Comparison of ENCODE assay signal across 18 mouse cellular contexts in genomic region chr14:34591741-34592535, GRCm38 (mm10). TPM values are rescaled to one million over a fixed set of nuclear protein-coding genes. Genes with fewer than 3 reads are reported as not detected.
A peak's percentile ranks its signal among the peaks of the same experiment; 100 is the strongest.
DNase-seq lines count a peak whose midpoint lies in the region; ATAC-seq and TF ChIP-seq lines count a peak whose summit lies in the region.
"Had no signal": no experiment of that assay in that cellular context is flagged by ENCODE, and none has a peak within 500 bp of the region (broad histone marks: within the 10 kb centered on the region; RNA-seq: fewer than 3 reads in every experiment).

No protein-coding gene starts in this region.

- H3K4me1 ChIP-seq in lung, embryonic 14.5 days (ENCODE audit: insufficient read depth) = no peaks in the 10 kb centered on the region
- peaks cover 77% of the 10 kb centered on the region for H3K4me1 ChIP-seq in heart, embryonic 13.5 days
- H3K4me1 ChIP-seq: forebrain, embryonic 15.5 days; neural tube, embryonic 15.5 days; stomach, embryonic 15.5 days had no signal

- no peak overlapping the region for H3K9ac ChIP-seq in lung, embryonic 14.5 days
- peak overlapping the region; percentile 68 for H3K9ac ChIP-seq in heart, embryonic 13.5 days
- H3K9ac ChIP-seq: forebrain, embryonic 15.5 days; neural tube, embryonic 15.5 days; stomach, embryonic 15.5 days had no signal

- WGBS in lung, embryonic 14.5 days = 39% methylated on average over 15 of the region's 15 CpGs
- WGBS in heart, embryonic 13.5 days = 29% methylated on average over 15 of the region's 15 CpGs

- DNase-seq in gastrocnemius, adult 18-20 months (ENCODE audit: low spot score) = peak; percentile 72
- no peak for DNase-seq in gastrocnemius, postnatal 4 days (ENCODE audit: low spot score in 2 of 2)
- peak; percentile 42 for DNase-seq in lung, embryonic 14.5 days
- no peak for DNase-seq in lung, postnatal 25 days (ENCODE audit: low spot score)
- DNase-seq in retina, embryonic 14.5 days (ENCODE audit: low spot score) = no peak
- DNase-seq in left cerebral cortex, adult 2 months (ENCODE audit: extremely low spot score in 1 of 2, low spot score in 2 of 2) = no peak
- DNase-seq: cerebellum, postnatal 10 days; kidney, adult 9 months; spleen, adult 18-20 months had no signal

- 0 out of 2 replicates have a peak, but pooled peaks have one; percentile 12 for ATAC-seq in lung, embryonic 14.5 days (ENCODE audit: insufficient read depth)
- peak; percentile 3; the same call in 1 of the 2 replicates for ATAC-seq in heart, embryonic 13.5 days (ENCODE audit: extremely low read depth, insufficient number of reproducible peaks, low FRiP score, low TSS enrichment)
- ATAC-seq: forebrain, embryonic 15.5 days had no signal

- no peaks in the 10 kb centered on the region for H3K36me3 ChIP-seq in lung, embryonic 14.5 days (ENCODE audit: insufficient read depth)
- no peaks in the 10 kb centered on the region for H3K36me3 ChIP-seq in heart, embryonic 13.5 days
- H3K36me3 ChIP-seq in myocyte (ENCODE audit: control insufficient read depth, insufficient read depth) = no peaks in the 10 kb centered on the region
- H3K36me3 ChIP-seq: forebrain, embryonic 15.5 days; neural tube, embryonic 15.5 days; stomach, embryonic 15.5 days had no signal

- intact Hi-C loops in left cerebral cortex, adult 2 months (cut with DNase I) = no loop called here

- H3K9me3 ChIP-seq in lung, embryonic 14.5 days (ENCODE audit: low read depth, low read length) = no peaks in the 10 kb centered on the region
- no peaks in the 10 kb centered on the region for H3K9me3 ChIP-seq in heart, embryonic 13.5 days
- H3K9me3 ChIP-seq: forebrain, embryonic 15.5 days; neural tube, embryonic 15.5 days; stomach, embryonic 15.5 days had no signal

- no peaks in the 10 kb centered on the region for H3K27me3 ChIP-seq in lung, embryonic 14.5 days (ENCODE audit: insufficient read depth, low read length)
- no peaks in the 10 kb centered on the region for H3K27me3 ChIP-seq in heart, embryonic 13.5 days (replicated peaks)
- H3K27me3 ChIP-seq in myocyte (ENCODE audit: control insufficient read depth, insufficient read depth, insufficient read length) = no peaks in the 10 kb centered on the region
- H3K27me3 ChIP-seq: forebrain, embryonic 15.5 days; neural tube, embryonic 15.5 days; stomach, embryonic 15.5 days had no signal

- H3K27ac ChIP-seq in lung, embryonic 14.5 days (ENCODE audit: low read depth) = no peak overlapping the region
- peak overlapping the region; percentile 96 for H3K27ac ChIP-seq in heart, embryonic 13.5 days (replicated peaks)
- H3K27ac ChIP-seq in left cerebral cortex, adult 2 months = no peak overlapping the region
- H3K27ac ChIP-seq: forebrain, embryonic 15.5 days; neural tube, embryonic 15.5 days; stomach, embryonic 15.5 days had no signal

- no peak overlapping the region for H3ac ChIP-seq in myocyte (ENCODE audit: control insufficient read depth, insufficient read length)

- H3K4me2 ChIP-seq in lung, embryonic 14.5 days = no peak overlapping the region
- peak overlapping the region; percentile 57 for H3K4me2 ChIP-seq in heart, embryonic 13.5 days
- H3K4me2 ChIP-seq in myocyte (ENCODE audit: low read depth) = peak overlapping the region; percentile 41
- H3K4me2 ChIP-seq: forebrain, embryonic 15.5 days; midbrain, embryonic 11.5 days; neural tube, embryonic 15.5 days; stomach, embryonic 15.5 days had no signal

- no peak for TF ChIP-seq CTCF in lung, embryonic 14.5 days (IDR thresholded peaks at IDR 0.05; ENCODE audit: low read depth)
- TF ChIP-seq CTCF in left cerebral cortex, adult 2 months (IDR thresholded peaks at IDR 0.05) = no peak

- H3K79me2 ChIP-seq in myocyte (ENCODE audit: control insufficient read depth, insufficient read depth) = peaks cover 12% of the 10 kb centered on the region

- no peak overlapping the region for H3K4me3 ChIP-seq in lung, embryonic 14.5 days (ENCODE audit: low read depth, low read length)
- H3K4me3 ChIP-seq in heart, embryonic 13.5 days = peak overlapping the region; percentile 12; the same call in 1 of the 2 replicates
- H3K4me3 ChIP-seq in myocyte = no peak overlapping the region
- no peak overlapping the region for H3K4me3 ChIP-seq in left cerebral cortex, adult 2 months
- H3K4me3 ChIP-seq: forebrain, embryonic 15.5 days; neural tube, embryonic 15.5 days; stomach, embryonic 15.5 days had no signal

- no peak for TF ChIP-seq POLR2A in myocyte (IDR thresholded peaks at IDR 0.05; ENCODE audit: insufficient read length, low read depth)

TF ChIP-seq in myocyte, 11 proteins besides CTCF, POLR2A, EP300 and RAD21:
- no peak for TF ChIP-seq USF1 (IDR thresholded peaks at IDR 0.05; ENCODE audit: low read depth)
- peak in 2 of 3 experiments; percentile 37 to 52 for TF ChIP-seq MYOD1 (IDR thresholded peaks at IDR 0.05; ENCODE audit: control insufficient read depth in 1 of 3, insufficient read length in 2 of 3, low read depth in 2 of 3)
- no peak for TF ChIP-seq E2F4 (IDR thresholded peaks at IDR 0.05; ENCODE audit: insufficient read depth)
- TF ChIP-seq TCF3 (IDR thresholded peaks at IDR 0.05; ENCODE audit: insufficient read length, low read depth) = no peak
- peak; percentile 21 to 79 (median 76) for TF ChIP-seq MYOG (IDR thresholded peaks at IDR 0.05; ENCODE audit: control insufficient read depth in 1 of 3, insufficient read depth in 1 of 3, insufficient read length in 2 of 3, low read depth in 2 of 3)
- TF ChIP-seq MAX (IDR thresholded peaks at IDR 0.05; ENCODE audit: low read depth) = no peak
- TF ChIP-seq SRF (IDR thresholded peaks at IDR 0.05; ENCODE audit: control insufficient read depth, insufficient read length, low read depth) = no peak
- no peak for TF ChIP-seq REST (IDR thresholded peaks at IDR 0.05; ENCODE audit: insufficient read depth, insufficient read length)
- TF ChIP-seq TCF12 (IDR thresholded peaks at IDR 0.05; ENCODE audit: insufficient read depth, poor library complexity, severe bottlenecking) = peak; percentile 21

RNA-seq across cellular contexts. Expression of gene Ldb3, which starts 3.5 kb away (rescaled TPM):
- total RNA-seq in gastrocnemius, adult 18-20 months (2021) = 1,000 to 10,000 TPM; 2,008 to 2,153 TPM
- 1,000 to 10,000 TPM; 1,045 to 1,064 TPM for total RNA-seq in gastrocnemius, postnatal 4 days (2021)
- polyA plus RNA-seq in lung, embryonic 14.5 days (2014; fragmentation: Nextera tagmentation; extraction: Ambion mirVana) = 0.79 and 4.2 TPM in 2 replicates
- 226 and 249 TPM in 2 replicates for polyA plus RNA-seq in heart, embryonic 13.5 days (2015; fragmentation: Nextera tagmentation; extraction: Ambion mirVana)
- 83.9 TPM for polyA plus RNA-seq in myocyte (2012; fragmentation: generic; extraction: Trizol)
- 1 to 10 TPM; 2.5 to 2.6 TPM for total RNA-seq in left cerebral cortex, adult 2 months (2021)

RNA-seq across cellular contexts. Expression of gene Opn4, which starts 8.0 kb away (rescaled TPM):
- not detected for total RNA-seq in gastrocnemius, adult 18-20 months (2021)
- under 1 TPM; 0.13 to 0.20 TPM for total RNA-seq in gastrocnemius, postnatal 4 days (2021)
- polyA plus RNA-seq in lung, embryonic 14.5 days (2014; fragmentation: Nextera tagmentation; extraction: Ambion mirVana) = not detected in 2 replicates
- 4.8 and 5.8 TPM in 2 replicates for polyA plus RNA-seq in heart, embryonic 13.5 days (2015; fragmentation: Nextera tagmentation; extraction: Ambion mirVana)
- polyA plus RNA-seq in myocyte (2012; fragmentation: generic; extraction: Trizol) = 0.23 TPM
- not detected for total RNA-seq in left cerebral cortex, adult 2 months (2021)
- total RNA-seq: CH12.LX had no signal
- polyA plus RNA-seq: forebrain, embryonic 15.5 days; limb, embryonic 11.5 days; midbrain, embryonic 11.5 days; stomach, embryonic 15.5 days; thymus, postnatal 0 days had no signal

Comparison
In these comparisons a context has a peak if more than half of its experiments do, and no peak if none do; other contexts are left out.
1. DNase-seq: peak in gastrocnemius, adult 18-20 months (single experiment) and lung, embryonic 14.5 days (single experiment); none in gastrocnemius, postnatal 4 days (0 of 2), lung, postnatal 25 days (single experiment), retina, embryonic 14.5 days (single experiment) and left cerebral cortex, adult 2 months (0 of 2).
2. RNA of gene Ldb3, which starts 3.5 kb away (total RNA-seq): 2,008 to 2,153 TPM in gastrocnemius, adult 18-20 months and 1,045 to 1,064 TPM in gastrocnemius, postnatal 4 days; 2.5 to 2.6 TPM in left cerebral cortex, adult 2 months; every median in the first group is over 100 times any median in the second.